Mouse (Mus musculus) liver, embryonic 16.5 days (tissue): Measurements from ENCODE around the gene Synpo2. TPM values are rescaled to one million over a fixed set of nuclear protein-coding genes. Genes with fewer than 3 reads are reported as not detected.

Experiments used
- ATAC-seq: fragments of 200-750 bp; cut with Nextera tagmentation; 2 replicates; pipeline ENCODE4 v1.8.0; 2017; ENCODE audit warnings: low read depth, mild to moderate bottlenecking, moderate number of reproducible peaks, moderate library complexity
- H3K27ac ChIP-seq: fragments of 300-500 bp; sonication (generic); 2 replicates; pipeline ENCODE4 v1.5.1; 2014; ENCODE audit warnings: mild to moderate bottlenecking, low read length
- H3K27me3 ChIP-seq: fragments of 300-500 bp; sonication (generic); 2 replicates; pipeline ENCODE4 v1.6.1; 2014; ENCODE audit warnings: low read depth, low read length, mixed read lengths; ENCODE audit not compliant: control insufficient read depth, insufficient read depth
- H3K36me3 ChIP-seq: fragments of 300-500 bp; sonication (generic); 2 replicates; pipeline ENCODE4 v1.6.1; 2014; ENCODE audit warnings: mild to moderate bottlenecking; ENCODE audit not compliant: control insufficient read depth, insufficient read depth
- H3K4me1 ChIP-seq: fragments of 300-500 bp; sonication (generic); 2 replicates; pipeline ENCODE4 v1.6.1; 2014; ENCODE audit warnings: low read depth, low read length, mixed read lengths; ENCODE audit not compliant: control insufficient read depth
- H3K4me2 ChIP-seq: fragments of 300-500 bp; sonication (generic); 2 replicates; pipeline ENCODE4 v1.6.1; 2014; ENCODE audit warnings: low read depth, low read length, mixed read lengths
- H3K4me3 ChIP-seq: fragments of 300-500 bp; sonication (generic); 2 replicates; pipeline ENCODE4 v1.5.1; 2014; ENCODE audit warnings: low read depth, mild to moderate bottlenecking, low read length
- H3K9ac ChIP-seq: fragments of 300-500 bp; sonication (generic); 2 replicates; pipeline ENCODE4 v1.6.1; 2014; ENCODE audit warnings: low read depth, low read length
- H3K9me3 ChIP-seq: fragments of 300-500 bp; sonication (generic); replicated peaks from 2 replicates; pipeline ENCODE4 v1.6.1; 2016; ENCODE audit warnings: low read length; ENCODE audit not compliant: control insufficient read depth
- WGBS: fragments of 180-500 bp; shearing (Covaris S2); extraction: QIAGEN DNeasy Blood & Tissue Kit; methylation state at CpG from one replicate; pipeline ENCODE4 v1.1.7; 2014; ENCODE audit not compliant: insufficient replicate concordance; 5-methylcytosine and 5-hydroxymethylcytosine counted together
- polyA plus RNA-seq: library from polyadenylated mRNA; unstranded; fragments of >200 nt; fragmentation: Nextera tagmentation; extraction: Ambion mirVana; gene quantifications from 2 replicates; pipeline ENCODE4 v1.2.1, GENCODE M21; 2015

The Synpo2 gene
- polyA plus RNA-seq, 1 experiment from 2014 or later, result 0.48 TPM

DNA sequence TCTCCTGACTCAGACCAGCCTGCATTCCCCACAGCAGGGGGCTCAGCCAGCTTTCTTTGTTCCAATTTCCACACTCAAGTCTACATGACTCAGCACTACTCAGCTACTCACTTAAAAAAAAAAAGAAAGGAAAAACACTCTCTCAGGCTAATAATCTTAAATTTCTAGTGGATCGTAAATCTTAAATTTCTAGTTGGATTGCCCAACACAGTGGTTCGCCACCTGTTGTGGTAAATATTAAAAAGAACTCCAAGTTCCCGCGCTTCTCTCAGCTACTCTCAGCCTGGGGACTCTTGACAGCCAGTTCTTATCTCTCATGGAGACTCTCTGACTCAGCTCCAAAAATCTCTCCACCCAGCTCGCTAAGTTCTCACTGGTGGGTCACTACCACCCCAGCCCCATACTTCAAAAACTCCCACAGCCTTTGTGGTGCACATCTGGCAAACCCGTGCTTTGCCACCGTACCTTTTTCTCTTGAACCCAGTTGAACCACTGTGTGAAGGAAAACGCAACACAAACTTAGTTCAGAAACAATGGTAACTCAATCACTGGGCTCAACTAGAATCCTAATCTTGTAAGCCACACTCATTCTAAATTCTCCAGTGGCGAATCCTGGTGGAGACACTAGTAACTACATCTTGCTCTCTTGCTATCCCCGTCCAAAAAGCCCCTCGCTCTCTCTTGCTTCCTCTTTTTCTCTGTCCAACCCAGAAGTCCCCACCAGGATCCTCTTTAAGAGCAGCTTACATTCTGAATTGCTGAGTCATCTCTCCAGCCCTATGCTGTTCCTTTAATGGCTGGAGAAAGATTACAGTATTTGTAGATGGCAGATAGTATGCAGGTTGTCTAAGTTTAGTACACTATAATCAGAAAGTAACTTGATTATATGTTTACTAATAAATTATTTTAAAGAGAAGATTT, 20.5 kb upstream of the Synpo2 start:
- H3K9me3 ChIP-seq, result no peaks in the 10 kb centered on the region
- ATAC-seq, result peak; percentile 43; the same call in 1 of the 2 replicates
- WGBS, result 34% methylated on average over 11 of the region's 11 CpGs

DNA sequence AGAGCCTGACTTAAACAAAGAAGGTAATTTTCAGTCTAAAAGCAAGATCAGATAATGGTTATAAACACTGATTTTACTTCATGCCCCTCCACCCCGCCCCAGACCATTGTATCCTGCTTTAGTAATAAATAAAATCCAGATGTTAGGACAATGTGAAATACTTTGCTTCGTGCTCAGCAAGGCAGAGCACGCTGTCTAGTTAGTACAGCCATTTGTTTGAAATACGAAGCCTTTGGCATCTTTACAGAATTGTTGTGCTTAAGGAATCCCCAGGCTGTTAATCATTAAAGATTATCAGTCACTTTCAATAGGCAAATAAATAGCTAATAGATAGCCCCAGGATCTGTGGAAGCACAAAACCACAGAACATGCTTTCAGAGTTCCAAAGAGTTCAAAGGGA, 9.7 kb upstream of the Synpo2 start:
- Histone ChIP-seq H3K4me1 (no peaks in the 10 kb centered on the region), H3K27ac (no peak overlapping the region), H3K4me2 (no peak overlapping the region), H3K4me3 (no peak overlapping the region), H3K9me3 (no peaks in the 10 kb centered on the region), H3K9ac (no peak overlapping the region), H3K27me3 (no peaks in the 10 kb centered on the region), H3K36me3 (no peaks in the 10 kb centered on the region)
- ATAC-seq, result no peak
- WGBS, result 49% methylated on average over 4 of the region's 4 CpGs

More for the DNA sequence above, 20.5 kb upstream of the Synpo2 start:
- H3K9ac ChIP-seq, result no peak overlapping the region
- H3K27ac ChIP-seq, result no peak overlapping the region
- H3K36me3 ChIP-seq, result no peaks in the 10 kb centered on the region
- H3K27me3 ChIP-seq, result no peaks in the 10 kb centered on the region
- H3K4me1 ChIP-seq, result no peaks in the 10 kb centered on the region
- H3K4me2 ChIP-seq, result no peak overlapping the region
- no peak overlapping the region for H3K4me3 ChIP-seq

DNA sequence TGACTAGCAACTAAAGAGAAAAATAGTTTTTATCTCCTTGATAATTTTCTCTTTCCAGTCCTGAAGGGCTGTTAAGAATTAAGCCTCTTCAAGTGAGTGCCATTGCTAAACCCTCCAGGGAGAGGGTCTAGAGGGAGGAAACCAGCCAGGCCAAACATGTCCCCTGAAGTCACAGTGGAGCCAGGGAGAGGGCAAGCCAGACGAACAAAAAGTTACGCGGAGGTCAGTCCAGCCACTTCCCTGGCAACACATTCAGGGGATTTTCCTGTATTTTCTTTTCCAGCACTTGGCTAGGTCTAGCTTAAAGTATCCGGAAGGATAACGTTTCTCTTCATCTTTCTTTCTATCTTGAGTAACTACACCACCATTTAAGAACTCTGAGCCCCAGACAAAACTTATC, 8.4 kb upstream of the Synpo2 start:
- Histone ChIP-seq H3K9me3 (no peaks in the 10 kb centered on the region), H3K27ac (no peak overlapping the region), H3K36me3 (no peaks in the 10 kb centered on the region), H3K4me3 (no peak overlapping the region), H3K9ac (no peak overlapping the region), H3K4me1 (no peaks in the 10 kb centered on the region), H3K27me3 (no peaks in the 10 kb centered on the region), H3K4me2 (no peak overlapping the region)
- WGBS, result 81% methylated on average over 5 of the region's 5 CpGs
- ATAC-seq, result no peak

DNA sequence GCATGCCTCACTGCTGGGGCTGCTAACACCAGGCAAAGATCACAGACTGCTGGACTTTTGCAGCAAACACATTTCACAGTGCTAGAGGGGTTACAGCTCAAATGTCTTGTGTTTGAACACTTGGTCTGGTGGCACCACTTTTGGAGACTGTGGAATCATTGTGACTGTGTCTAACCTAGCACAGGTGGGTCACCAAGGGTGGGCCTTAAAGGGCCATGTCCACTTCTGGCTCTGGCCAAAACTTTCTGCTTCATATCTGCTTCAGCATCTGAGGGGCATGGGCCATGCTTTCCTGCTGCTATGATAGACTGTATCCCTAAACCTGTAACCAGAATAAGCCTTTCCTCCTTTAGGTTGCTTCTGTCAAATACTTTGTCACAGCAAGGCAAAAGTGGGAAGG, 1.5 kb upstream of the Synpo2 start:
- Histone ChIP-seq H3K4me3 (no peak overlapping the region), H3K9me3 (no peaks in the 10 kb centered on the region), H3K9ac (no peak overlapping the region), H3K27ac (no peak overlapping the region), H3K36me3 (no peaks in the 10 kb centered on the region), H3K27me3 (peaks cover 5% of the 10 kb centered on the region), H3K4me1 (no peaks in the 10 kb centered on the region; the same call in 1 of the 2 replicates), H3K4me2 (no peak overlapping the region)
- no peak for ATAC-seq

DNA sequence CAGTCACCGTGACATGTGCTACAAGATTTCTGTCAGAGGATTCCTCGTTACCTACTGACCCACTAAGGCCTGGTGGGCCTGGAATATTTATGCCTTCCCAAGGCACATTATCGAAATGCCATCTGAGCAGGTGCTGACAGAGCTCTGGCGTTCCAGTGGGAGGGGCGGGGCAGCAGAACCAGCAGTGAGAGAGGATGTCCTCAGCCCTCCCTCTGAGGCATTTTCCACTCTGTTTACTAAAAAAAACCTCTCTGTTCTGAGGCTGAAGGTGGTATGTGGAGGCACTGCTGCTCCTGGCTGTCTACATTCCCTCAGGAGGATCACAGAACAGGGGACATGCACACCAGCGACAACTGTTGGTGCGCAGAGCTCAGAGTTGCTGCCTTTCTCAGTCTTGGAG, 1.1 kb upstream of the Synpo2 start:
- Histone ChIP-seq H3K4me2 (no peak overlapping the region), H3K9ac (no peak overlapping the region), H3K4me1 (no peaks in the 10 kb centered on the region; the same call in 1 of the 2 replicates), H3K9me3 (no peaks in the 10 kb centered on the region), H3K36me3 (no peaks in the 10 kb centered on the region), H3K27ac (no peak overlapping the region), H3K27me3 (peaks cover 5% of the 10 kb centered on the region), H3K4me3 (no peak overlapping the region)
- WGBS, result 38% methylated on average over 7 of the region's 7 CpGs
- no peak for ATAC-seq

DNA sequence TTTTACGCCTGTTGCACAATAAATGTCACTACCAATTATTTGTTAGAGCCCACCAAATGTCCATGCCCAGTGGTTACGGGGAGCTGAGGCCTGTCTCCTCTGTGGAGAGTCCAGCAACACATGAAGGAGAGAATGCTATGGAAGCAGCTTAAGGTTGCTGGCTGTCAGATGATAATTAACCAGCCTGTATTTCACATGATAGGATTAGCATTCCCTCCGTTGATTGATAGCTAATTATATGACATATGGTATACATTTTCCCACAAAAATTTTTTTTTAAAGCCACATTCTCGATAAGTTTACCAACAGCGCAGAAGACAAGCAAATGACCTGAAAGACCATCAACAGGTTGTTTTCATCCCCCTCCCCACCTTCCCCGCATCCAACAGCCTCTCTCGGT, 454 bp downstream of the Synpo2 start:
- 24% methylated on average over 7 of the region's 7 CpGs for WGBS
- Histone ChIP-seq H3K4me2 (peak overlapping the region; percentile 49), H3K36me3 (no peaks in the 10 kb centered on the region), H3K4me3 (peak overlapping the region; percentile 39), H3K27me3 (peaks cover 5% of the 10 kb centered on the region), H3K4me1 (no peaks in the 10 kb centered on the region; the same call in 1 of the 2 replicates), H3K9me3 (no peaks in the 10 kb centered on the region), H3K27ac (no peak overlapping the region), H3K9ac (no peak overlapping the region)
- ATAC-seq, result no peak

DNA sequence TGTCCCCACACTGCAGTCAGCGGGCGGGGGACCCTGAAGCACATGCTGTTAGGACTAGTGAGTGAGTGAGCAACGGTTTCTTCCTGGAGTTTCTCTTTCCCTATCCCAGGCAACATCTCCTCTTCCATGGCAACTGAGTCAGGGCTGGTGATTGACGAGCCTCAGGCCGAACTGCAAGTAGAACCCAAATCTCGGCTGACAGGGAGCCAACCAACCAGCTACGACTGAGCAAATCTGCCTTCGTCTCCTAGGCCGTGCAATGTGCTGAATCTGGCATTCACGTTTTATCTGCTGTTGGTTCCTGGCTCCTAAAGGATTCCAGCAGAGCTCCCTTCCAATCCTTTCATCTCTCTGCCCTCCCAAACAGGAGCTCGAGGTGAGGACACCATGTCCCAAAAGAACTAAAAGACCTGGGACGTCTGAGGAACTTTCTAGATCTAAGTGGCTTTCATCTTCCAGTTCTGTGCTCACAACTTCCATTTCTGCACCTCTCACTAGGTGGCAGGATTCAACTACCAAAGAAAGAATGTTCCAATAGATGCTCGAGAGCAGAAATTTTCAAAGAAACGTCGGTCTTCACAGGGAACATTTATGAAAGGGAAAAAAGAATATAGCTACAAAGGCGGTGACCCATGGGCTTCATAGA, 1.6 kb downstream of the Synpo2 start:
- Histone ChIP-seq H3K36me3 (no peaks in the 10 kb centered on the region), H3K9ac (no peak overlapping the region), H3K9me3 (no peaks in the 10 kb centered on the region), H3K4me3 (no peak overlapping the region), H3K27ac (no peak overlapping the region), H3K27me3 (peaks cover 5% of the 10 kb centered on the region), H3K4me1 (no peaks in the 10 kb centered on the region; the same call in 1 of the 2 replicates), H3K4me2 (no peak overlapping the region)
- no peak for ATAC-seq
- 39% methylated on average over 16 of the region's 16 CpGs for WGBS

DNA sequence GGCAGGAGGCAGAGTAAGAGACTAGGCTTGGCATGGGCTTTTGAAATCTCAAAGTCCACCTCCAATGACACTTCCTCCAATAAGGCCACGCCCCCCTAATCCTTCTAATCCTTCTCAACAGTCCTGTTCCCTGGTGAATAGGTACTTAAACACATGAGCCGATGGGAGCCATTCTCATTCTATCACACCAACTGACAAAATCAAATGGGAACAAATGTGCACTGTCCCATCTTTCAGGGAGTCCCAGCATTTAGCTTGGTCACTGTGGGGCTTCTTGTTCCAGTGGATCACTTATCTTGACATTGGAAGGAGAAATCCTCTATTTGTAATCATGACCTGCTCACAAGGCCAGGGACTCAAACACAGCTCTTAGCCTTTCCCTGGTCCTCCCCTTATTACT, 4.3 kb downstream of the Synpo2 start:
- no peaks in the 10 kb centered on the region for H3K36me3 ChIP-seq
- ATAC-seq, result no peak
- no peak overlapping the region for H3K27ac ChIP-seq
- H3K9ac ChIP-seq, result no peak overlapping the region
- 63% methylated on average over 2 of the region's 2 CpGs for WGBS
- peaks cover 5% of the 10 kb centered on the region for H3K27me3 ChIP-seq
- H3K4me1 ChIP-seq, result no peaks in the 10 kb centered on the region; the same call in 1 of the 2 replicates
- H3K4me2 ChIP-seq, result no peak overlapping the region
- no peaks in the 10 kb centered on the region for H3K9me3 ChIP-seq
- H3K4me3 ChIP-seq, result no peak overlapping the region

DNA sequence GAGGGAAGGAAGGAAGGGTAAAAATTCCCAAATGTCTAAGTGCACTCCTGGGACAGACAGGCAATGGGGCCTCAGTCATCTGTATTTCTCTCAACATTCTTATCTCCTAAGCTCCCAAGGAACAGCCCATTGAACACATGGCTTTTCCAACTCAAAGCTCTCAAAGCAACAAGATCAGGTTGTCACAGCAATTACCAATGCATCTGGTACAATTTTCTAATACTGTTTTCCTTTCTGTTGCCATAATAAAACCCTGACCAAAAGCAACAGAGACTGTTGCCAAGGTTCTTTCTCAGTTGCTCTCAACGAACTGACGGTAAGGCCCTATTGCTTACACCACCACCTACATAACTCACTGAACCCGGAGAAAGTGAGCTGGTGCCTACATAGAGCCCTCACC, 8.7 kb downstream of the Synpo2 start:
- Histone ChIP-seq H3K9me3 (no peaks in the 10 kb centered on the region), H3K27ac (no peak overlapping the region), H3K9ac (no peak overlapping the region), H3K27me3 (no peaks in the 10 kb centered on the region), H3K36me3 (no peaks in the 10 kb centered on the region), H3K4me2 (no peak overlapping the region), H3K4me1 (no peaks in the 10 kb centered on the region), H3K4me3 (no peak overlapping the region)
- whole genome bisulfite sequencing, result 77% methylated on average over 3 of the region's 3 CpGs
- ATAC-seq, result no peak
